Mouse (Mus musculus): ENCODE data around the gene Fkbp14. TPM values are rescaled to one million over a fixed set of nuclear protein-coding genes. Genes with fewer than 3 reads are reported as not detected.

The Fkbp14 gene
- total and polyA plus RNA-seq, 2 experiments = 2.0 to 5.0 TPM

- Histone ChIP-seq H3K27ac (replicated peaks; ENCODE audit: insufficient read depth, low read depth, low read length) (no peak overlapping the region), H3K4me3 (ENCODE audit: insufficient read depth, low read depth, low read length) (no peak overlapping the region), H3K79me2 (ENCODE audit: control insufficient read depth, insufficient read depth, low read length) (peaks cover 42% of the 10 kb centered on the region; the same call in 1 of the 2 replicates), H3K4me1 (ENCODE audit: control insufficient read depth, insufficient read depth, low read length) (peaks cover 22% of the 10 kb centered on the region), H3K27me3 (ENCODE audit: control insufficient read depth, insufficient read depth, low read length) (no peaks in the 10 kb centered on the region), H3K36me3 (ENCODE audit: control insufficient read depth, insufficient read depth, low read length) (no peaks in the 10 kb centered on the region), H3K9ac (ENCODE audit: low read depth, low read length) (no peak overlapping the region)
- DNase-seq (ENCODE audit: extremely low read depth, low read depth, low spot score) = no peak
- 85% methylated on average over 2 of the region's 2 CpGs for WGBS
- TF ChIP-seq CTCF (IDR thresholded peaks at IDR 0.05; ENCODE audit: low read depth, low read length) (no peak), POLR2A (IDR thresholded peaks at IDR 0.05; ENCODE audit: extremely low read depth, insufficient read depth, low read length) (no peak)
Observed at GRCm38 (mm10) chr6:54602891-54603290, 5.8 kb upstream of the Fkbp14 start.

GRCm38 (mm10) chr6:54600681-54601347 lies 3.7 kb upstream of the Fkbp14 start:
- peaks cover 33% of the 10 kb centered on the region for H3K4me1 ChIP-seq (ENCODE audit: control insufficient read depth, insufficient read depth, low read length)
- DNase-seq (ENCODE audit: extremely low read depth, low read depth, low spot score) = peak; percentile 96
- H3K27me3 ChIP-seq (ENCODE audit: control insufficient read depth, insufficient read depth, low read length) = no peaks in the 10 kb centered on the region
- H3K27ac ChIP-seq (replicated peaks; ENCODE audit: insufficient read depth, low read depth, low read length) = peak overlapping the region; percentile 100
- 25% methylated on average over 5 of the region's 5 CpGs for WGBS
- TF ChIP-seq POLR2A (IDR thresholded peaks at IDR 0.05; ENCODE audit: extremely low read depth, insufficient read depth, low read length) (no peak), CTCF (IDR thresholded peaks at IDR 0.05; ENCODE audit: low read depth, low read length) (no peak)
- no peak overlapping the region for H3K4me3 ChIP-seq (ENCODE audit: insufficient read depth, low read depth, low read length)
- peaks cover 27% of the 10 kb centered on the region; the same call in 1 of the 2 replicates for H3K79me2 ChIP-seq (ENCODE audit: control insufficient read depth, insufficient read depth, low read length)
- 0 out of 2 replicates have a peak overlapping the region, but pooled peaks have one; percentile 30 for H3K9ac ChIP-seq (ENCODE audit: low read depth, low read length)
- H3K36me3 ChIP-seq (ENCODE audit: control insufficient read depth, insufficient read depth, low read length) = no peaks in the 10 kb centered on the region

- Histone ChIP-seq H3K27me3 (ENCODE audit: control insufficient read depth, insufficient read depth, low read length) (no peaks in the 10 kb centered on the region), H3K79me2 (ENCODE audit: control insufficient read depth, insufficient read depth, low read length) (peaks cover 15% of the 10 kb centered on the region; the same call in 1 of the 2 replicates), H3K36me3 (ENCODE audit: control insufficient read depth, insufficient read depth, low read length) (no peaks in the 10 kb centered on the region), H3K4me3 (ENCODE audit: insufficient read depth, low read depth, low read length) (no peak overlapping the region), H3K9ac (ENCODE audit: low read depth, low read length) (0 out of 2 replicates have a peak overlapping the region, but pooled peaks have one; percentile 12), H3K27ac (replicated peaks; ENCODE audit: insufficient read depth, low read depth, low read length) (peak overlapping the region; percentile 66), H3K4me1 (ENCODE audit: control insufficient read depth, insufficient read depth, low read length) (peaks cover 33% of the 10 kb centered on the region)
- DNase-seq (ENCODE audit: extremely low read depth, low read depth, low spot score) = peak; percentile 80
- WGBS = 24% methylated on average over 3 of the region's 3 CpGs
- TF ChIP-seq POLR2A (IDR thresholded peaks at IDR 0.05; ENCODE audit: extremely low read depth, insufficient read depth, low read length) (no peak), CTCF (IDR thresholded peaks at IDR 0.05; ENCODE audit: low read depth, low read length) (no peak)
Observed at GRCm38 (mm10) chr6:54597711-54598110, 603 bp upstream of the Fkbp14 start.

GRCm38 (mm10) chr6:54595330-54595878 lies 1.7 kb downstream of the Fkbp14 start:
- H3K4me1 ChIP-seq (ENCODE audit: control insufficient read depth, insufficient read depth, low read length) = peaks cover 30% of the 10 kb centered on the region
- H3K9ac ChIP-seq (ENCODE audit: low read depth, low read length) = peak overlapping the region; percentile 88
- no peak for TF ChIP-seq CTCF (IDR thresholded peaks at IDR 0.05; ENCODE audit: low read depth, low read length)
- TF ChIP-seq POLR2A (IDR thresholded peaks at IDR 0.05; ENCODE audit: extremely low read depth, insufficient read depth, low read length) = no peak
- H3K27me3 ChIP-seq (ENCODE audit: control insufficient read depth, insufficient read depth, low read length) = no peaks in the 10 kb centered on the region
- H3K4me3 ChIP-seq (ENCODE audit: insufficient read depth, low read depth, low read length) = peak overlapping the region; percentile 78
- H3K27ac ChIP-seq (replicated peaks; ENCODE audit: insufficient read depth, low read depth, low read length) = peak overlapping the region; percentile 65
- DNase-seq (ENCODE audit: extremely low read depth, low read depth, low spot score) = peak; percentile 25
- H3K79me2 ChIP-seq (ENCODE audit: control insufficient read depth, insufficient read depth, low read length) = peaks cover 3% of the 10 kb centered on the region; the same call in 1 of the 2 replicates
- under 1% methylated on average over 48 of the region's 48 CpGs for WGBS
- H3K36me3 ChIP-seq (ENCODE audit: control insufficient read depth, insufficient read depth, low read length) = no peaks in the 10 kb centered on the region

- peak within 1 kb of the TSS; percentile 88 for H3K9ac ChIP-seq (ENCODE audit: low read depth, low read length)
- H3K4me1 ChIP-seq (ENCODE audit: control insufficient read depth, insufficient read depth, low read length) = peaks cover 26% of the 10 kb centered on the region
- DNase-seq (ENCODE audit: extremely low read depth, low read depth, low spot score) = peak; percentile 77
- H3K36me3 ChIP-seq (ENCODE audit: control insufficient read depth, insufficient read depth, low read length) = no peaks in the 10 kb centered on the region
- H3K79me2 ChIP-seq (ENCODE audit: control insufficient read depth, insufficient read depth, low read length) = peaks cover 3% of the 10 kb centered on the region; the same call in 1 of the 2 replicates
- peak within 1 kb of the TSS; percentile 78 for H3K4me3 ChIP-seq (ENCODE audit: insufficient read depth, low read depth, low read length)
- under 1% methylated on average over 44 of the region's 49 CpGs for WGBS
- no peaks in the 10 kb centered on the region for H3K27me3 ChIP-seq (ENCODE audit: control insufficient read depth, insufficient read depth, low read length)
- peak within 1 kb of the TSS; percentile 65 for H3K27ac ChIP-seq (replicated peaks; ENCODE audit: insufficient read depth, low read depth, low read length)
- TF ChIP-seq CTCF (IDR thresholded peaks at IDR 0.05; ENCODE audit: low read depth, low read length) = peak; percentile 21; the same call in 1 of the 2 replicates
- TF ChIP-seq POLR2A (IDR thresholded peaks at IDR 0.05; ENCODE audit: extremely low read depth, insufficient read depth, low read length) = peak; percentile 53; the same call in 1 of the 2 replicates
Observed at GRCm38 (mm10) chr6:54594469-54595329, 2.4 kb downstream of the Fkbp14 start, which contains the start of gene Plekha8. TSS of gene Plekha8 (plus strand) at chr6:54595111.

Measured in liver, adult 2 months (tissue).